In genomic region chr4:57111992-57112540, GRCm38 (mm10) we compare ENCODE assay signal across 25 mouse cellular contexts. TPM values are rescaled to one million over a fixed set of nuclear protein-coding genes. Genes with fewer than 3 reads are reported as not detected.
"Had no signal": no experiment of that assay in that cellular context is flagged by ENCODE, and none has a peak within 500 bp of the region (broad histone marks: within the 10 kb centered on the region; RNA-seq: fewer than 3 reads in every experiment).

No protein-coding gene starts in this region.

- DNase-seq: gastrocnemius, adult 2 months; gastrocnemius, postnatal 10 days; gastrocnemius, postnatal 25 days; heart, adult 18-20 months; heart, postnatal 10 days; heart, postnatal 4 days; kidney, adult 18-20 months; kidney, adult 8-10 months; kidney, postnatal 10 days; kidney, postnatal 25 days; kidney, postnatal 4 days; liver, embryonic 13.5 days; lung, adult 2 months had no signal

- H3K36me3 ChIP-seq: heart, embryonic 10.5 days; heart, embryonic 12.5 days; hindbrain, embryonic 10.5 days; hindbrain, embryonic 12.5 days; intestine, embryonic 15.5 days; limb, embryonic 10.5 days; limb, embryonic 12.5 days; liver, embryonic 13.5 days had no signal

- ATAC-seq: hindbrain, embryonic 16.5 days; inflammation-experienced regulatory T-cells, adult 6 months; intestine, embryonic 15.5 days; intestine, postnatal 0 days had no signal

- H3K4me3 ChIP-seq: gastrocnemius, adult 2 months; heart, embryonic 10.5 days; heart, embryonic 12.5 days; hindbrain, embryonic 10.5 days; hindbrain, embryonic 12.5 days; intestine, embryonic 15.5 days; layer of hippocampus, adult 2 months; left cerebral cortex, adult 2 months; limb, embryonic 10.5 days; limb, embryonic 12.5 days; liver, embryonic 13.5 days had no signal

- H3K27ac ChIP-seq: gastrocnemius, adult 2 months; heart, embryonic 10.5 days; hindbrain, embryonic 10.5 days; hindbrain, embryonic 12.5 days; intestine, embryonic 15.5 days; layer of hippocampus, adult 2 months; left cerebral cortex, adult 2 months; limb, embryonic 10.5 days; limb, embryonic 12.5 days; liver, embryonic 13.5 days had no signal

- H3K9me3 ChIP-seq: heart, embryonic 10.5 days; heart, embryonic 12.5 days; hindbrain, embryonic 10.5 days; hindbrain, embryonic 12.5 days; intestine, embryonic 15.5 days; limb, embryonic 10.5 days; limb, embryonic 12.5 days; liver, embryonic 13.5 days had no signal

- H3K4me2 ChIP-seq: heart, embryonic 12.5 days; hindbrain, embryonic 12.5 days; intestine, embryonic 15.5 days; limb, embryonic 12.5 days; liver, embryonic 13.5 days had no signal

- H3K27me3 ChIP-seq: hindbrain, embryonic 12.5 days; intestine, embryonic 15.5 days; liver, embryonic 13.5 days had no signal

- H3K4me1 ChIP-seq: heart, embryonic 10.5 days; heart, embryonic 12.5 days had no signal

- H3K9ac ChIP-seq: heart, embryonic 12.5 days; hindbrain, embryonic 12.5 days; intestine, embryonic 15.5 days; limb, embryonic 12.5 days; liver, embryonic 13.5 days had no signal

RNA-seq across cellular contexts. Expression of gene Epb41l4b, which starts 31.2 kb away (rescaled TPM):
- polyA plus RNA-seq: inflammation-experienced regulatory T-cells, adult 6 months had no signal
